Mouse (Mus musculus): Measurements from ENCODE around the gene Gdi2.
A peak's percentile ranks its signal among the peaks of the same experiment; 100 is the strongest.

The Gdi2 gene

DNA sequence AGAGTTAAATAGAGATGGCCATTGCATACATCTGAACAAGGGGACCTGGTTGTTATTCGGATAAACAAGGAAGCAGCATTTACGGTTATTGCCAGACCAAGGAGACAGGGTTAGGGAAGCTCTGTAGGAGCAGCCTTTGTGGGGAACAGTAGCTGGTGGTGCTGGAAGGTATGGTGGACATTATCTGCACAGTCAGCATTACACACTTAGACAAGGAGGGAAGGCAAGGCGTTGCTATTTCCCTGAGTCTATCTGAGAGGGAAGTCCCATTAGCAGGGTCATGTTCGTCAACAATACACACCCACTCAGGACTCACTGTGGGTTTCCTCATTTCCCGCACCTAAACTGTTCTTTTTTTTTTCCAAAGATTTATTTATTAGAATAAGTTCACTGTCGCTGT, 10.0 kb downstream of the Gdi2 start:
- no peak for DNase-seq

DNA sequence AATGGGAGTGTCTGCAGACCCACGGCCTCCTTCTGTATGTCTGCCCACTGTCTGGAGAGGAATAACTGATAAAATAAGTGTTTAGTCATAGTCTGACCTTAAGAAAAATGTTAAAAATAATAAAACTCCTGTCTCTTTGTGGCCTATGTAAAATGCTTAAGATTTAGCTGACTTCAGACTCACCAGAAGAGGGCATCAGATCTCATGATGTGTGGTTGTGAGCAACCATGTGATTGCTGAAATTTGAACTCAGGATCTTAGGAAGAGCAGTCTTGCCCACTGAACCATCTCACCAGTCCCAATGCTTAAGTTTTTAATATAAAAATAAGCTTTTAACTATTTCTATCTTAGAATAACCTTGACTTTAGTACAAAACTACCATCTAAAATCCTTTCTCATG, 25.3 kb downstream of the Gdi2 start:
- DNase-seq = no peak

DNA sequence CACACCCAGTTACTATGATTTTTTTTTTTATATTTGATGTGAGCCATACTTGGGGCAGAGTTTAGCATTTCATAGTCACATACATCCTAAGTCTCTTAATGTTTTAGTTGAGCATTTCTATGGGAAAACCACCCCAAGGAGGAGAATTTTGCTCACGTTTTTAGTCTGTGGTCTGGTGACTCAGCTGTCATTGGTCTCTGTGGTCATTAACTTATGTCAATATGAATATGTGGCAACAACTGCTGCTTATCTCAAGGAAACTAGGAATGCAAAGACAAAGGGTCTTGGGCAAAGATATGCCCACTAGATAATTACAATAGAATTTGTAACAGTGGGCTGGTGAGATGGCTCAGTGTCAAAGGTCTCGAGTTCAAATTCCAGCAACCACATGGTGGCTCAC, 26.1 kb downstream of the Gdi2 start:
- no peak for DNase-seq

DNA sequence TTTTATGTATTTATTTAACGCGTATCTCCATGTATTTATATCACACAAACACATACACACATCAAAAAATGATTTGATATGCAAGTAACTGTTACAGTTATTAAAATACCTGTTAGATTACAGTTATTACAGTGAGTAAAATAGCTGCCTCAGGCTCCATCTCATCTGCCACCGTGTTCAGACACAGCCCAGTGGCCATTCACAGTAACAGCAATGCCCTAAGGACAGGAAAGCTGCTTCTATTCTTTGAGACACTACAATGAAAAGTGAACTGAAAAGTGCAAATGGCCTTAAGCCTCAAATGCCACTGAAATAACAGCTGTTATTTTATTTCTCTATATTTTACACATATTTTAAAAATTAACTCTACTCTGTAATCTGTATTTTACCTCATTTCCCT, 52.9 kb downstream of the Gdi2 start:
- no peak for DNase-seq

DNA sequence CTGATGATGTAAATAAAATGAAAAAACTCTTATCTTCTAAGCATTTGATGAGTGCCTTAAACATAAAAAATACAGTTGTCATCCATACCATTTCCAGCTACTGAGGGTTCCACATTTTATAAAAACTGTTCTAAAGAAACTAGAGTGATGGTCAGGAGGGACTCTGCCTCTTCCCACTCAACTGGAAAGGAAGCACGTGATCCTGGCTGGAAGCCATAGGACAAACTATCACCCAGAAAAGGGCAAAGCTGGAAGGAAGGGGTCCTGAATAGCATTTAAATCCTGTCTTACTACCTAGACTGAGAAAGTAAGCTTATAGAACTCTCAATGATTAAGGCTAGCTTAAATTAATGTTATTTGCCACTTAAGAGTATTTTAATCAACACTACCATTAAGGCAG, 56.4 kb downstream of the Gdi2 start:
- DNase-seq = no peak

DNA sequence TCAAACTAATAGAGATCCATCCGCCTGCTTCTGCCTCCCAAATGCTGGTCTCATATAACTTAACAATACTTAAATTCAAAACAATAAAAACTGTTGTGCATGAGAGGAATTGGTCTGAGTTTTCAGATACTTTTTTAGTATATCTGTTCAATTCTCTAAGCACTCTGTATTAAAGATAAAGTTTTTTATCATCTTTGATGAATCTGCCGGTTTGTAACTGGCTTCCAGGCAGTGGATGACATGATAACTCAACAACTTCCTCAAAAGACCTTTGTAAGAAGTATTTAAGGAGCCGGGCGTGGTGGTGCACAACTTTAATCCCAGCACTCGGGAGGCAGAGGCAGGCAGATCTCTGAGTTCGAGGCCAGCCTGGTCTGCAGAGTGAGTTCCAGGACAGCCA, 58.4 kb downstream of the Gdi2 start:
- no peak for DNase-seq

DNA sequence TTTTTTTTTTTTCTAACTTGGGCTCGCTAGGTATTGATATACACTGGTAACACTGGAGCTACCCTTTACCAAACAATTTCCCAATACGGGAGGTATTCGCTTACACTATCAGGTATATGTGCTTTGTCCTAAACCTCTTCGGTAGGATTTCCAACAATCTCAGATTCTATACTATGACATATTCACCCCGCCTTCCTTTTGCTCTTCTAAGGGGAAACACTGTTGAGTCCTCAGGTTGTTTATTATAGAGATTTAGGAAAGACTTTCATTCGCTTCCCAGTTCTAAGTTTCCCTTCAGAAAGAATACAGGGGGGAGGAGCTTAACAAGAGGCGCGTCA, 71.9 kb downstream of the Gdi2 start:
- no peak for DNase-seq

DNA sequence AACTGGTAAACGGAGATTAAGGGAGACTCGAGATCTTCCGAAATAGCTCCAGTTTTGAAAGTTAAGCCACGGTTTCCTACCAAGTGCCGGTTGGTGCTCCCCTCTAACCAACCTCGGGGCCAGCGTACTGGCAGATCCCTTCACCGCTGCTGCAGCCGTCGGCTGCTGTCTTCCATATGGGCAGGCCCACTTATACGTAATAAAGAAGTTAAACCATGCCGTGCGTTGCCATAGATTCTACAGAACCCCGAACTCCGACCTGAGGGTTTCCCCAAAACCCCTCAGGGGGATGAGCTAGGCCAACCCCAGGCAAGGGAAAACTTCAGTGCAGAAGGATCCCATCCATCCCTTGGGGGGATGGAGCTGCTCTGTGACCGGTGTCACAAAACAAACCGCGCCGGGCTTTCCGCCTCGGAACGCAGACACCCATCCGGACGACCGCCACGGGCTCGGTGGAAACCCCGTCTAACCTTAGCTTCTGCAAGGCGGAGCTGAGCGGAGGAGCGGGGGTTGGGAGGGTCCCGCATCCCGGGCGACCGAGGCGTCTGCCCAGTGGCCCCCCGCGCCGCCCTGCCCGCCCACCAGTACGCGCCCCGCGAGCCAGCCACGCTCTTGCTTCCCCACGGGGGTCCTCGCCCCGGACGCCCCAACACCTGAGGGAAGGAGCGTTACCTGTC, 72.4 kb downstream of the Gdi2 start:
- DNase-seq = no peak

DNA sequence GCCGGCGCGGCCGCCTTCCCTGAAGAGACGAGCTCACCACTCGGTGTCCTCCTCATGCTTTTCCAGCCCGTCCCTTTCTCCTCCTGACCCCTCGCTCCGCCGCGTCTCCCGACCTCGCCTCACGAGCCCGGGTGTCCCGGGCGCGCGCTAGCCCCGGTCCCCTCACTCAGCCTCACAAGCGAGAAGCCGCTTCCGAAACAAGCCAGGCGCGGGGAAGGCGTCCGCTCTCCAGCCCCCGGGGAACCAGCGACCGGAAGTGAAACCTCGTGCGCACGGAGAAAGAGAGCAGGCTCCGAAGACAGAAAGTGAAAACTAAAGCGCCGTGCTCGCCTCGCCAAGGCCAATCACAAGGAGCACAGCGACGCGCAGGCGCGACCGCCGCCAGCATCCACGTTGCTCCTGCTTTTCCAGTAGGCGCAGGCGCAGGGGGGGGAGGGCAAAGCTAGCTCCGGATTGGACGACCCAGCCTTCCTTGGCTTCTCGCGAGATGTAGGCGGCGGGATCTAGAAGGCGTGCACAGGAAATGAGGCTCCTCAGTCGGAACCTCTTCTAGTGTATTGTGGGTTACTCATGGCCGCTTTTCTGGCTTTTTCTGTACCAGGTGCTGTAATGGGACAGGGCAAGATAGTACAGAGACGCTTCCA, 73.1 kb downstream of the Gdi2 start, which contains the start of gene Fam208b:
Fam208b (minus strand) TSS at position 314 of the 644 bp plus-strand sequence.
- peak; percentile 98 for DNase-seq

All from cerebellum, adult 9-11 months (tissue).